Mouse (Mus musculus) thymus, adult 2 months (tissue): ENCODE results near the gene Daam1.

ENCODE experiments used
- CTCF ChIP-seq: fragments of 200-500 bp; IDR thresholded peaks from 2 replicates; pipeline ENCODE4 v1.5.1; 2012; ENCODE audit warnings: mild to moderate bottlenecking, control low read depth, low read length, moderate library complexity, borderline replicate concordance; ENCODE audit not compliant: control insufficient read depth, poor library complexity, insufficient read depth; ENCODE audit errors: extremely low read depth
- POLR2A ChIP-seq: fragments of 200-500 bp; IDR thresholded peaks from 2 replicates; pipeline ENCODE4 v1.6.1; 2012; ENCODE audit warnings: mild to moderate bottlenecking, low read length, control low read depth, moderate library complexity; ENCODE audit not compliant: control insufficient read depth, poor library complexity, insufficient read depth; ENCODE audit errors: extremely low read depth

DNA sequence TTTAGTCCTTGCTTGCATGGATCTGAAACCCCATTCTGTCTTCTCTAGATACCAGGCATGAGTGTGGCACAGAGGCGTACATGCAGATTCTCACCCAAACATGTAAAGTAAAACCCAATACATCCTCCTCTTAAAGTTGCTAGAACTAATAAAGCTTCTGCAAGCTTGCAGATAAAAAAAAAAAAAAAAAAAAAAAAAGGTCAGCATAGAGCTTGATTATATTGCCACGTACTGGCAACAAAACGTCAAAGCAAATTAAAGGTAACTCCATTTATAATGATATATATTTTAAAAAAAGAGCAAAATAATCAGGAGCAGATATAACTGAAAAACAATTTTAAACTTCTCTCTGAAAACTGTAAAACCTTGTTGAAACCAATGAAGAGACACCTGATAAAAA, 210.4 kb downstream of the Daam1 start:
- TF ChIP-seq CTCF (no peak), POLR2A (no peak)
